In the genomic region with DNA sequence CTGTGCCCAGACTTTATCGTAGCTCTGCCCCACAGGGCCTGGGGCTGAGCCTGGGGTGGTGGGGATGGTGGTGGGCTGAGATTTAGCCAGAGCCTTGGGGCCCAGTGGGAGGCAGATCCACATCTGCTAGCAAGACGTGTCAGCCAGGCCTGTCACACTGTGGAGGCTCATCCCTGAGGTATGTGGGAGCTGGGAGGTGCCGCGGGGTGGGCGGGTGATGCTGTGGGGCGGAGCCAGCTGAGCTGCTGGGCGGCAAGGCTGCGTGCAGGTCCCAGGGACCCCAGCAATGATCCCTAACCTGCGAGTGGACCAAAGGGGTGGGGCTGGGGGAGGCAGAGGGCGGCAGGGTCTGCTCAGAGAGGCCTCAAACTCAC, we compare ENCODE assay signal across 8 mouse cellular contexts.
DNase-seq lines count a peak whose midpoint lies in the region; ATAC-seq lines count a peak whose summit lies in the region.

No protein-coding gene starts in this region.

- H3K27me3 ChIP-seq in heart, embryonic 15.5 days: no peaks in the 10 kb centered on the region
- no peaks in the 10 kb centered on the region for H3K27me3 ChIP-seq in liver, embryonic 15.5 days
- no peaks in the 10 kb centered on the region for H3K27me3 ChIP-seq in forebrain, embryonic 15.5 days

- no peaks in the 10 kb centered on the region for H3K36me3 ChIP-seq in heart, embryonic 15.5 days
- no peaks in the 10 kb centered on the region for H3K36me3 ChIP-seq in liver, embryonic 15.5 days (replicated peaks)
- no peaks in the 10 kb centered on the region for H3K36me3 ChIP-seq in forebrain, embryonic 15.5 days

- peak overlapping the region; percentile 33; the same call in 1 of the 2 replicates for H3K27ac ChIP-seq in heart, embryonic 15.5 days
- H3K27ac ChIP-seq in brown adipose tissue, adult 24 weeks (replicated peaks; ENCODE audit: low read depth, low read length): peak overlapping the region; percentile 71
- peak overlapping the region; percentile 45; the same call in 1 of the 2 replicates for H3K27ac ChIP-seq in liver, embryonic 15.5 days (replicated peaks)
- H3K27ac ChIP-seq in forebrain, embryonic 15.5 days (replicated peaks): no peak overlapping the region

- H3K4me3 ChIP-seq in heart, embryonic 15.5 days: no peak overlapping the region
- no peak overlapping the region for H3K4me3 ChIP-seq in brown adipose tissue, adult 24 weeks (ENCODE audit: insufficient read depth, low read depth, low read length)
- H3K4me3 ChIP-seq in liver, embryonic 15.5 days (replicated peaks): no peak overlapping the region
- no peak overlapping the region for H3K4me3 ChIP-seq in forebrain, embryonic 15.5 days

- H3K4me2 ChIP-seq in heart, embryonic 15.5 days: peak overlapping the region; percentile 0; the same call in 1 of the 2 replicates
- H3K4me2 ChIP-seq in liver, embryonic 15.5 days: peak overlapping the region; percentile 25
- H3K4me2 ChIP-seq in forebrain, embryonic 15.5 days (replicated peaks): no peak overlapping the region

- no peak for ATAC-seq in heart, embryonic 15.5 days (replicated peaks; ENCODE audit: insufficient number of reproducible peaks, insufficient read depth, low FRiP score, low read depth)
- peak; percentile 27; the same call in 1 of the 2 replicates for ATAC-seq in liver, embryonic 15.5 days (ENCODE audit: insufficient read depth)
- ATAC-seq in forebrain, embryonic 15.5 days (replicated peaks): no peak

- 24% methylated on average over 10 of the region's 10 CpGs for WGBS in heart, embryonic 15.5 days
- 31% methylated on average over 10 of the region's 10 CpGs for WGBS in liver, embryonic 15.5 days (ENCODE audit: insufficient replicate concordance)
- WGBS in forebrain, embryonic 15.5 days: 25% methylated on average over 10 of the region's 10 CpGs

- H3K9me3 ChIP-seq in heart, embryonic 15.5 days (replicated peaks): no peaks in the 10 kb centered on the region
- H3K9me3 ChIP-seq in liver, embryonic 15.5 days (replicated peaks): no peaks in the 10 kb centered on the region
- no peaks in the 10 kb centered on the region for H3K9me3 ChIP-seq in forebrain, embryonic 15.5 days

- no peak for DNase-seq in heart, postnatal 4 days
- peak; percentile 35 for DNase-seq in ES-CJ7 (ENCODE audit: low read depth, low spot score)
- DNase-seq in cerebellum, postnatal 4 days (ENCODE audit: low spot score in 2 of 2): no peak
- no peak for DNase-seq in kidney, adult 9 months

- peaks cover 37% of the 10 kb centered on the region for H3K4me1 ChIP-seq in heart, embryonic 15.5 days (replicated peaks)
- H3K4me1 ChIP-seq in brown adipose tissue, adult 24 weeks (ENCODE audit: control insufficient read depth, insufficient read depth, insufficient read length, low read length): peaks cover 18% of the 10 kb centered on the region
- H3K4me1 ChIP-seq in liver, embryonic 15.5 days (replicated peaks): peaks cover 47% of the 10 kb centered on the region
- peaks cover 16% of the 10 kb centered on the region for H3K4me1 ChIP-seq in forebrain, embryonic 15.5 days

- no peak overlapping the region for H3K9ac ChIP-seq in heart, embryonic 15.5 days
- no peak overlapping the region for H3K9ac ChIP-seq in liver, embryonic 15.5 days
- H3K9ac ChIP-seq in forebrain, embryonic 15.5 days (replicated peaks): no peak overlapping the region
